8 mouse cellular contexts compared by ENCODE assay signal in the genomic region with DNA sequence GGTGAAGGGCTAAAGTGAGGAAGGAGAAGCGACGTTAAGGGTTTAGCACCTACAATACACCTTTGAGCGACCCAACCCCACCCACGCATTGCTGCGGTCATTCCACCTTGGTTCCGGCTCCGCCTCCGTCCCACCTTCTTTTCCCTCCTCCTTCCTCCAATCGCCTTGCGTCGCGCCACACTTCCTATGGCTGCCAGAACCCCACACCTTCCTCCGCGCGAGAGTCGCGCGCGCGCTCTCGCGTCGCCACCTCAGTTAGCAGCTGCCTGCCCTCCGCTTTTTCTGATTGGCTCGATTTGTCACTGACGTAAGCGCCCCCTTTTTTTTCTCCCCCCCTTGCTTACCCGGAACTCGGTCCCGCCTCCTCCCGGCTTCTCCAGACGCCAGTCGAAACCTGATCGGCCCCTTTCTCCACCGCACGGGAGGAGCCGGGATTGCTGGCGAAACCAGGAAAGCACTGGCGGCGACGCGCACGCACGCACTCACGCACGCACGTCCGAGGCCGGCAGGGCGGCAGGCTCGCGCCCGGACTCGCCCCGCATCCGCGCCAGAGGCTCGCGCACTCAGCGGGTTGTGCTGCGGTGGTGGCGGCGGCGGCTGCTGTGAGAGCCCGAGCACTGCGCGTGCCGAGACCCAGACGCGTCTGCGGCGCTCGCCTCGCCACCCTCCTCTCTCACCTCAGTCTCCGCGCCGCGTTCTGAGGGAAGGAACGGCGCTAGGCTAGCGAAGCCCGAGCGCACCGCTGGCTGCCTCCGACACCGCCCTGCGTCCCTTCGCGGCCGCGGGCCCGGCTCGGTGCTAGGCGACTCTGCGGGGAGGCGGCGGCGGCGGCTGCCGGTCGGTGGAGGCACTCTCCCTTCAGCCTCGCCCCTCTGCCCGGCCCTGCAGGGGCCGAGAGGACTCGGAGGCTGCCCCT. TPM values are rescaled to one million over a fixed set of nuclear protein-coding genes. Genes with fewer than 3 reads are reported as not detected.
DNase-seq lines count a peak whose midpoint lies in the region; ATAC-seq lines count a peak whose summit lies in the region.

A gene (plus strand): TSS at position 197 of the 916 bp plus-strand sequence.

- no peaks in the 10 kb centered on the region for H3K9me3 ChIP-seq in heart, embryonic 14.5 days (ENCODE audit: control insufficient read depth, low read length)
- H3K9me3 ChIP-seq in liver, embryonic 13.5 days (replicated peaks) = no peaks in the 10 kb centered on the region
- H3K9me3 ChIP-seq in stomach, embryonic 16.5 days (replicated peaks; ENCODE audit: control insufficient read depth, low read length) = no peaks in the 10 kb centered on the region

- H3K4me1 ChIP-seq in heart, embryonic 14.5 days (ENCODE audit: control insufficient read depth in 2 of 2, insufficient read depth in 2 of 2, low read length in 2 of 2) = peaks cover 2 to 9% of the 10 kb centered on the region in 2 experiments; a peak in 3 of 4 replicates
- H3K4me1 ChIP-seq in liver, embryonic 13.5 days (replicated peaks) = peaks cover 28% of the 10 kb centered on the region
- H3K4me1 ChIP-seq in stomach, embryonic 16.5 days (ENCODE audit: control insufficient read depth, insufficient read depth, low read length) = peaks cover 7% of the 10 kb centered on the region; the same call in 1 of the 2 replicates

- H3K4me2 ChIP-seq in heart, embryonic 14.5 days (ENCODE audit: low read length) = peak within 1 kb of the TSS; percentile 84
- H3K4me2 ChIP-seq in liver, embryonic 13.5 days = peak within 1 kb of the TSS; percentile 92
- H3K4me2 ChIP-seq in stomach, embryonic 16.5 days (ENCODE audit: low read depth, low read length) = peak within 1 kb of the TSS; percentile 84

- WGBS in heart, embryonic 14.5 days = under 1% methylated on average over 91 of the region's 105 CpGs
- under 1% methylated on average over 103 of the region's 105 CpGs for WGBS in liver, embryonic 13.5 days (ENCODE audit: insufficient replicate concordance)
- WGBS in stomach, embryonic 16.5 days = under 1% methylated on average over 105 of the region's 105 CpGs

- H3K36me3 ChIP-seq in heart, embryonic 14.5 days (ENCODE audit: control insufficient read depth, insufficient read depth, low read length) = no peaks in the 10 kb centered on the region
- H3K36me3 ChIP-seq in liver, embryonic 13.5 days = no peaks in the 10 kb centered on the region
- H3K36me3 ChIP-seq in stomach, embryonic 16.5 days (ENCODE audit: control insufficient read depth, insufficient read depth, low read length) = no peaks in the 10 kb centered on the region

- H3K27me3 ChIP-seq in heart, embryonic 14.5 days (ENCODE audit: control insufficient read depth, insufficient read depth, low read length) = no peaks in the 10 kb centered on the region
- H3K27me3 ChIP-seq in liver, embryonic 13.5 days = 0 out of 2 replicates have a peak, but pooled peaks cover 7% of the 10 kb centered on the region
- H3K27me3 ChIP-seq in stomach, embryonic 16.5 days (ENCODE audit: control insufficient read depth, insufficient read depth, low read length) = no peaks in the 10 kb centered on the region

- ATAC-seq in CD4-positive, CD25-positive, alpha-beta regulatory T cell, adult 4 months = peak; percentile 93
- ATAC-seq in heart, embryonic 14.5 days (ENCODE audit: insufficient number of reproducible peaks, insufficient read depth, low FRiP score, low read depth) = peak; percentile 94
- peak; percentile 93 for ATAC-seq in liver, embryonic 13.5 days (ENCODE audit: low read depth)
- ATAC-seq in stomach, embryonic 16.5 days (ENCODE audit: insufficient read depth, low FRiP score) = peak; percentile 97

- peak within 1 kb of the TSS; percentile 100 for H3K9ac ChIP-seq in heart, embryonic 14.5 days (ENCODE audit: low read length)
- H3K9ac ChIP-seq in liver, embryonic 13.5 days = peak within 1 kb of the TSS; percentile 96
- peak within 1 kb of the TSS; percentile 98 for H3K9ac ChIP-seq in stomach, embryonic 16.5 days (ENCODE audit: low read length)

- H3K4me3 ChIP-seq in heart, embryonic 14.5 days (ENCODE audit: control insufficient read depth in 1 of 2, insufficient read depth in 1 of 2, low read depth in 1 of 2, low read length in 2 of 2) = peak within 1 kb of the TSS; percentile 95 to 100
- peak within 1 kb of the TSS; percentile 83 for H3K4me3 ChIP-seq in liver, embryonic 13.5 days (replicated peaks)
- peak within 1 kb of the TSS; percentile 90 for H3K4me3 ChIP-seq in stomach, embryonic 16.5 days (replicated peaks; ENCODE audit: low read length)

- H3K27ac ChIP-seq in heart, embryonic 14.5 days (replicated peaks in 1 of 2; ENCODE audit: control insufficient read depth in 1 of 2, insufficient read depth in 1 of 2, low read depth in 2 of 2, low read length in 2 of 2) = peak within 1 kb of the TSS; percentile 95 to 100
- peak within 1 kb of the TSS; percentile 98 for H3K27ac ChIP-seq in liver, embryonic 13.5 days
- peak within 1 kb of the TSS; percentile 97 for H3K27ac ChIP-seq in stomach, embryonic 16.5 days (ENCODE audit: low read length)

- peak; percentile 97 for DNase-seq in c-Kit-negative CD71-positive TER-119-positive erythroid progenitor cells, embryonic 14.5 days (ENCODE audit: low read depth, low spot score)
- peak; percentile 100 for DNase-seq in fibroblast of lung, adult 2 months (ENCODE audit: low read depth)
- DNase-seq in kidney, postnatal 14 days = peak; percentile 99
- peak; percentile 96 for DNase-seq in liver, embryonic 13.5 days
- peak; percentile 99 for DNase-seq in neural tube, embryonic 10.5 days (ENCODE audit: extremely low spot score, low spot score)

RNA-seq across cellular contexts. Expression of the gene that starts here (rescaled TPM):
- polyA plus RNA-seq in CD4-positive, CD25-positive, alpha-beta regulatory T cell, adult 4 months (2017; shearing (Covaris generic)) = 10 to 100 TPM in 1 of 2 experiments, 1 to 10 TPM in 1; 8.8 to 15.4 TPM
- polyA plus RNA-seq in heart, embryonic 14.5 days (2014; fragmentation: Nextera tagmentation; extraction: Ambion mirVana) = 107 and 119 TPM in 2 replicates
- polyA plus RNA-seq in liver, embryonic 13.5 days (2015; fragmentation: Nextera tagmentation; extraction: Ambion mirVana) = 40.2 and 46.7 TPM in 2 replicates
- 78.0 and 84.9 TPM in 2 replicates for polyA plus RNA-seq in stomach, embryonic 16.5 days (2015; fragmentation: Nextera tagmentation; extraction: Ambion mirVana)

Comparison
In these comparisons a context has a peak if more than half of its experiments do, and no peak if none do; other contexts are left out.
1. Peak in every context shown above with its lines: DNase-seq, ATAC-seq, H3K4me3 ChIP-seq and H3K27ac ChIP-seq.